Mouse (Mus musculus): ENCODE measurements around the gene Cenpk. TPM values are rescaled to one million over a fixed set of nuclear protein-coding genes. Genes with fewer than 3 reads are reported as not detected.

The Cenpk gene
- polyA plus RNA-seq, 1 experiment = 1.5 TPM

Other genes starting within 250 kb of the Cenpk start
- 14.6 and 19.0 TPM in 2 replicates for gene Nln, start 119.0 kb upstream of the Cenpk start, polyA plus RNA-seq (2012; rRNA removed)
- gene Sgtb, start 118.9 kb upstream of the Cenpk start, polyA plus RNA-seq (2012; rRNA removed) = 67.1 and 69.9 TPM in 2 replicates
- gene Trappc13, start 50.1 kb upstream of the Cenpk start, polyA plus RNA-seq (2012; rRNA removed) = 26.2 and 29.9 TPM in 2 replicates
- gene Trim23, start 49.8 kb upstream of the Cenpk start, polyA plus RNA-seq (2012; rRNA removed) = 32.1 and 37.8 TPM in 2 replicates
- gene Ppwd1, start 232 bp downstream of the Cenpk start, polyA plus RNA-seq (2012; rRNA removed) = 8.5 and 9.8 TPM in 2 replicates
- gene Adamts6, start 59.2 kb downstream of the Cenpk start, polyA plus RNA-seq (2012; rRNA removed) = 3.0 and 4.2 TPM in 2 replicates

Measured in frontal cortex, adult 2 months (tissue).